Mouse (Mus musculus) heart, embryonic 11.5 days (tissue): Measurements from ENCODE around the gene Sh3kbp1. TPM values are rescaled to one million over a fixed set of nuclear protein-coding genes. Genes with fewer than 3 reads are reported as not detected.

Experiments
- ATAC-seq: fragments of 200-750 bp; cut with Nextera tagmentation; replicated peaks from 2 replicates; pipeline ENCODE4 v1.8.0; 2017; ENCODE audit warnings: moderate library complexity; ENCODE audit not compliant: insufficient number of reproducible peaks, low FRiP score, low TSS enrichment
- H3K27ac ChIP-seq: fragments of 300-500 bp; sonication (generic); 2 replicates; pipeline ENCODE4 v1.5.1; 2014; ENCODE audit warnings: mild to moderate bottlenecking, low read depth, low read length
- H3K27me3 ChIP-seq: fragments of 300-500 bp; sonication (generic); 2 replicates; pipeline ENCODE4 v1.6.1; 2014; ENCODE audit warnings: mild to moderate bottlenecking, low read length, mixed read lengths; ENCODE audit not compliant: control insufficient read depth, insufficient read depth
- H3K36me3 ChIP-seq: fragments of 300-500 bp; sonication (generic); 2 replicates; pipeline ENCODE4 v1.6.1; 2014; ENCODE audit warnings: mild to moderate bottlenecking, low read length, moderate library complexity, mixed read lengths; ENCODE audit not compliant: control insufficient read depth, insufficient read depth
- H3K4me1 ChIP-seq: fragments of 300-500 bp; sonication (generic); 2 replicates; pipeline ENCODE4 v1.6.1; 2014; ENCODE audit warnings: low read length; ENCODE audit not compliant: control insufficient read depth, insufficient read depth
- H3K4me2 ChIP-seq: fragments of 300-500 bp; sonication (generic); 2 replicates; pipeline ENCODE4 v1.6.1; 2014; ENCODE audit warnings: mild to moderate bottlenecking, moderate library complexity
- H3K4me3 ChIP-seq: fragments of 300-500 bp; sonication (generic); 2 replicates; pipeline ENCODE4 v1.5.1; 2014; ENCODE audit warnings: low read depth, low read length
- H3K9ac ChIP-seq: fragments of 300-500 bp; sonication (generic); 2 replicates; pipeline ENCODE4 v1.6.1; 2014; ENCODE audit warnings: mild to moderate bottlenecking, low read depth, low read length, moderate library complexity
- H3K9me3 ChIP-seq: fragments of 300-500 bp; sonication (generic); replicated peaks from 2 replicates; pipeline ENCODE4 v1.6.1; 2016; ENCODE audit warnings: low read length; ENCODE audit not compliant: control insufficient read depth
- WGBS: fragments of 180-500 bp; shearing (Covaris S2); extraction: QIAGEN DNeasy Blood & Tissue Kit; methylation state at CpG from one replicate; pipeline ENCODE4 v1.1.7; 2014; ENCODE audit not compliant: insufficient replicate concordance; 5-methylcytosine and 5-hydroxymethylcytosine counted together
- polyA plus RNA-seq: library from polyadenylated mRNA; unstranded; fragments of >200 nt; fragmentation: Nextera tagmentation; extraction: Ambion mirVana; gene quantifications from 2 replicates; pipeline ENCODE4 v1.2.1, GENCODE M21; 2014

Sh3kbp1 gene
- polyA plus RNA-seq, 1 experiment from 2014 or later = 80.7 TPM

- no peak overlapping the region for H3K9ac ChIP-seq
- H3K27ac ChIP-seq = no peak overlapping the region
- H3K9me3 ChIP-seq = no peaks in the 10 kb centered on the region
- WGBS = 82% methylated on average over 8 of the region's 8 CpGs
- no peak overlapping the region for H3K4me2 ChIP-seq
- H3K36me3 ChIP-seq = no peaks in the 10 kb centered on the region
- no peak overlapping the region for H3K4me3 ChIP-seq
- no peaks in the 10 kb centered on the region for H3K4me1 ChIP-seq
- no peak for ATAC-seq
- no peaks in the 10 kb centered on the region for H3K27me3 ChIP-seq
Measured at GRCm38 (mm10) chrX:159850722-159851121, 223.7 kb downstream of the Sh3kbp1 start.

GRCm38 (mm10) chrX:159856866-159857265 is 229.8 kb downstream of the Sh3kbp1 start:
- Histone ChIP-seq H3K4me1 (no peaks in the 10 kb centered on the region), H3K27me3 (no peaks in the 10 kb centered on the region), H3K36me3 (no peaks in the 10 kb centered on the region), H3K27ac (no peak overlapping the region), H3K9ac (no peak overlapping the region), H3K4me3 (no peak overlapping the region), H3K4me2 (no peak overlapping the region), H3K9me3 (no peaks in the 10 kb centered on the region)
- ATAC-seq = no peak
- 88% methylated on average over 1 of the region's 1 CpGs for WGBS

GRCm38 (mm10) chrX:159858126-159858525 is 231.1 kb downstream of the Sh3kbp1 start:
- H3K27ac ChIP-seq = no peak overlapping the region
- no peak overlapping the region for H3K9ac ChIP-seq
- no peaks in the 10 kb centered on the region for H3K9me3 ChIP-seq
- H3K36me3 ChIP-seq = no peaks in the 10 kb centered on the region
- 67% methylated on average over 1 of the region's 1 CpGs for WGBS
- H3K4me2 ChIP-seq = no peak overlapping the region
- H3K4me1 ChIP-seq = no peaks in the 10 kb centered on the region
- no peak overlapping the region for H3K4me3 ChIP-seq
- ATAC-seq = no peak
- no peaks in the 10 kb centered on the region for H3K27me3 ChIP-seq

GRCm38 (mm10) chrX:159860841-159861530 is 233.9 kb downstream of the Sh3kbp1 start:
- Histone ChIP-seq H3K36me3 (no peaks in the 10 kb centered on the region), H3K4me1 (no peaks in the 10 kb centered on the region), H3K4me2 (no peak overlapping the region), H3K27ac (no peak overlapping the region), H3K4me3 (no peak overlapping the region), H3K9ac (no peak overlapping the region), H3K27me3 (no peaks in the 10 kb centered on the region), H3K9me3 (no peaks in the 10 kb centered on the region)
- no peak for ATAC-seq
- WGBS = 87% methylated on average over 3 of the region's 3 CpGs

- H3K27me3 ChIP-seq = no peaks in the 10 kb centered on the region
- 59% methylated on average over 3 of the region's 3 CpGs for WGBS
- ATAC-seq = no peak
Measured at GRCm38 (mm10) chrX:159867660-159868059, 240.6 kb downstream of the Sh3kbp1 start.

GRCm38 (mm10) chrX:159872521-159872920 is 245.4 kb downstream of the Sh3kbp1 start:
- no peaks in the 10 kb centered on the region for H3K9me3 ChIP-seq
- 85% methylated on average over 2 of the region's 2 CpGs for WGBS
- H3K4me1 ChIP-seq = no peaks in the 10 kb centered on the region
- no peak for ATAC-seq
- H3K4me2 ChIP-seq = no peak overlapping the region
- no peak overlapping the region for H3K4me3 ChIP-seq
- no peaks in the 10 kb centered on the region for H3K36me3 ChIP-seq
- H3K9ac ChIP-seq = no peak overlapping the region
- no peak overlapping the region for H3K27ac ChIP-seq
- H3K27me3 ChIP-seq = no peaks in the 10 kb centered on the region

More at GRCm38 (mm10) chrX:159867660-159868059, 240.6 kb downstream of the Sh3kbp1 start:
- H3K9me3 ChIP-seq = no peaks in the 10 kb centered on the region
- H3K36me3 ChIP-seq = no peaks in the 10 kb centered on the region
- H3K4me1 ChIP-seq = no peaks in the 10 kb centered on the region
- no peak overlapping the region for H3K4me2 ChIP-seq
- no peak overlapping the region for H3K4me3 ChIP-seq
- H3K9ac ChIP-seq = no peak overlapping the region
- no peak overlapping the region for H3K27ac ChIP-seq

GRCm38 (mm10) chrX:159877770-159878169 is 250.7 kb downstream of the Sh3kbp1 start:
- WGBS = 79% methylated on average over 1 of the region's 1 CpGs
- no peaks in the 10 kb centered on the region for H3K36me3 ChIP-seq
- no peak overlapping the region for H3K4me2 ChIP-seq

GRCm38 (mm10) chrX:159879455-159879854 is 252.4 kb downstream of the Sh3kbp1 start:
- ATAC-seq = no peak
- H3K4me2 ChIP-seq = no peak overlapping the region
- H3K4me3 ChIP-seq = no peak overlapping the region
- WGBS = 59% methylated on average over 3 of the region's 3 CpGs
- no peaks in the 10 kb centered on the region for H3K4me1 ChIP-seq
- no peak overlapping the region for H3K27ac ChIP-seq
- no peak overlapping the region for H3K9ac ChIP-seq
- H3K36me3 ChIP-seq = no peaks in the 10 kb centered on the region
- H3K9me3 ChIP-seq = no peaks in the 10 kb centered on the region
- 0 out of 2 replicates have a peak, but pooled peaks cover 3% of the 10 kb centered on the region for H3K27me3 ChIP-seq

More at GRCm38 (mm10) chrX:159877770-159878169, 250.7 kb downstream of the Sh3kbp1 start:
- H3K27ac ChIP-seq = no peak overlapping the region
- no peak overlapping the region for H3K9ac ChIP-seq
- H3K9me3 ChIP-seq = no peaks in the 10 kb centered on the region
- H3K4me1 ChIP-seq = no peaks in the 10 kb centered on the region
- no peak overlapping the region for H3K4me3 ChIP-seq
- no peak for ATAC-seq
- no peaks in the 10 kb centered on the region for H3K27me3 ChIP-seq

GRCm38 (mm10) chrX:159881576-159881975 is 254.5 kb downstream of the Sh3kbp1 start:
- Histone ChIP-seq H3K36me3 (no peaks in the 10 kb centered on the region), H3K27ac (no peak overlapping the region), H3K27me3 (0 out of 2 replicates have a peak, but pooled peaks cover 3% of the 10 kb centered on the region), H3K4me3 (no peak overlapping the region), H3K4me2 (no peak overlapping the region), H3K9ac (no peak overlapping the region), H3K4me1 (no peaks in the 10 kb centered on the region), H3K9me3 (no peaks in the 10 kb centered on the region)
- no peak for ATAC-seq
- WGBS = 68% methylated on average over 5 of the region's 5 CpGs
